Mouse (Mus musculus) stomach, embryonic 16.5 days (tissue): ENCODE measurements around the gene Syne3. TPM values are rescaled to one million over a fixed set of nuclear protein-coding genes. Genes with fewer than 3 reads are reported as not detected.

Source experiments
- ATAC-seq: fragments of 200-750 bp; cut with Nextera tagmentation; 2 replicates; pipeline ENCODE4 v1.8.0; 2017; ENCODE audit warnings: moderate number of reproducible peaks, moderate TSS enrichment; ENCODE audit not compliant: insufficient read depth, low FRiP score
- H3K27ac ChIP-seq: fragments of 300-500 bp; sonication (generic); 2 replicates; pipeline ENCODE4 v1.5.1; 2014; ENCODE audit warnings: low read length
- H3K27me3 ChIP-seq: fragments of 300-500 bp; sonication (generic); 2 replicates; pipeline ENCODE4 v1.6.1; 2014; ENCODE audit warnings: low read length, control low read depth, mixed read lengths; ENCODE audit not compliant: control insufficient read depth, insufficient read depth
- H3K36me3 ChIP-seq: fragments of 300-500 bp; sonication (generic); 2 replicates; pipeline ENCODE4 v1.6.1; 2014; ENCODE audit warnings: low read length; ENCODE audit not compliant: control insufficient read depth, insufficient read depth
- H3K4me1 ChIP-seq: fragments of 300-500 bp; sonication (generic); 2 replicates; pipeline ENCODE4 v1.6.1; 2014; ENCODE audit warnings: low read length, control low read depth, mixed read lengths; ENCODE audit not compliant: control insufficient read depth, insufficient read depth
- H3K4me2 ChIP-seq: fragments of 300-500 bp; sonication (generic); 2 replicates; pipeline ENCODE4 v1.6.1; 2014; ENCODE audit warnings: low read depth, low read length, mixed read lengths
- H3K4me3 ChIP-seq: fragments of 300-500 bp; sonication (generic); replicated peaks from 2 replicates; pipeline ENCODE4 v1.5.1; 2014; ENCODE audit warnings: mild to moderate bottlenecking, low read length
- H3K9ac ChIP-seq: fragments of 300-500 bp; sonication (generic); 2 replicates; pipeline ENCODE4 v1.6.1; 2014; ENCODE audit warnings: low read length
- H3K9me3 ChIP-seq: fragments of 300-500 bp; sonication (generic); replicated peaks from 2 replicates; pipeline ENCODE4 v1.6.1; 2016; ENCODE audit warnings: low read length, control low read depth; ENCODE audit not compliant: control insufficient read depth
- WGBS: fragments of 180-500 bp; shearing (Covaris S2); extraction: QIAGEN DNeasy Blood & Tissue Kit; methylation state at CpG from one replicate; pipeline ENCODE4 v1.1.7; 2014; 5-methylcytosine and 5-hydroxymethylcytosine counted together
- polyA plus RNA-seq: library from polyadenylated mRNA; unstranded; fragments of >200 nt; fragmentation: Nextera tagmentation; extraction: Ambion mirVana; gene quantifications from 2 replicates; pipeline ENCODE4 v1.2.1, GENCODE M21; 2015

Gene Syne3
- polyA plus RNA-seq, 1 experiment from 2014 or later: 0.81 TPM

DNA sequence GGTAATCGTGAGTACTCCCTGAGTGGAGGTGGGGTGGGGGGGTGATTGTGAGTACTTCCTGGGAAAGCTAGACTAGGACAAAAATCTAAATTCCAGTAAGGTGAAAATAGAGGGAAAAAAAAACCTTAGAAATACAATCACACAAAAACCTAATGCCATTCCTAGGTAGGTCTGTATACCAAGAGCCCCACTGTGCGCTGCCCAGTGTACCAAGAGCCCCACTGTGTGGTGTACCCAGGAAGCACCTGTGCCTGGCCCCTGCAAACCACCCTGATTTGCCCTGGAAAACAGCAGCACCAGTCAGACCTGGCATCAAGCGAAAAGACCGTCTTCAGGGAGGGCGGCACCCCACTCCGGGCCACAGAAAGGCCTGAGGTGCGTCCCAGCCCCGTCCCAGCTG, 74.5 kb downstream of the Syne3 start:
- H3K36me3 ChIP-seq: 0 out of 2 replicates have a peak, but pooled peaks cover 6% of the 10 kb centered on the region
- no peak overlapping the region for H3K27ac ChIP-seq
- no peaks in the 10 kb centered on the region for H3K4me1 ChIP-seq
- H3K4me2 ChIP-seq: no peak overlapping the region
- no peaks in the 10 kb centered on the region for H3K27me3 ChIP-seq
- no peak overlapping the region for H3K9ac ChIP-seq
- 87% methylated on average over 8 of the region's 8 CpGs for WGBS
- no peak overlapping the region for H3K4me3 ChIP-seq
- ATAC-seq: no peak
- peaks cover 7% of the 10 kb centered on the region; the same call in 1 of the 2 replicates for H3K9me3 ChIP-seq

DNA sequence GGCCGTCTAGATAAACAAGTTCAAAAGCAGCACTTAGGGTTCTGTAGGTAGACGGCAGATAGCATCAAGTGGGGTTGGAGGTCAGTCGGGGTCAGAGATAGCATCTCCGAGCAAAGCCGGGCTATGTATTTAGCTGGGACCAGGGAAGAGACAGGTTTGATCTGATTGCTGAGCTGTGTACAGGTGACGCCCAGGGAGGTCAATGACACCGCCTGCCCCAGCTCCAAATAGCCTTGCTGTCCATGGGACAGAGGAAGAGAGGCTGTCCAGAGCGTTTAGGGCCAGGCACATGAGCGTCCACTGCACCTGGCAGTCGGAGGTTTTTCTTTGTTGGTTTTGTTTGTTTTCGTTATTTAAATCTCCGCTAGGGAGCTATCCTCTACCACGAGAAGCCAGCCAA, 75.8 kb downstream of the Syne3 start:
- 0 out of 2 replicates have a peak, but pooled peaks cover 6% of the 10 kb centered on the region for H3K36me3 ChIP-seq
- H3K9me3 ChIP-seq: peaks cover 7% of the 10 kb centered on the region; the same call in 1 of the 2 replicates
- ATAC-seq: no peak
- no peaks in the 10 kb centered on the region for H3K4me1 ChIP-seq
- 52% methylated on average over 13 of the region's 13 CpGs for WGBS
- H3K4me3 ChIP-seq: no peak overlapping the region
- no peak overlapping the region for H3K9ac ChIP-seq
- no peak overlapping the region for H3K4me2 ChIP-seq
- no peaks in the 10 kb centered on the region for H3K27me3 ChIP-seq
- no peak overlapping the region for H3K27ac ChIP-seq

DNA sequence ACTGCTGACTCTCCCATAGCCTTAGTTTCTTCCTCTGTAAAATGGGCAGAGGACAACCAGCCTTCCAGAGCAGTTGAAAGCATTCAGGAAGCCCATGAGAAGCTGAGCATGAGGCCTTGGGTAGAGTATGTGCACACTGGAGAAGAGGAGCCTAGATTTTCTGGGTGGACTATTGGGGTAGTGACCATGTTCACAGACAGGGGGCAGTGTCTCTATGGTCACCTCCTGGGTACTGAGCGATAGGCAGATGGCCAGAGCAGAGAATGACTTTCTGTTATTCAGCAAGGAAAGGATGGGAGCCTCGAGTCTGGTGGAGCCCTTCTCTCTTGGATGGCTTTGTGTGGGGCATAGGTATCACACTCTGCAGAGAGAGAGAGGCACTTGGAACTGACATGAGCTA, 76.4 kb downstream of the Syne3 start:
- H3K27me3 ChIP-seq: no peaks in the 10 kb centered on the region
- no peak overlapping the region for H3K4me3 ChIP-seq
- H3K36me3 ChIP-seq: 0 out of 2 replicates have a peak, but pooled peaks cover 6% of the 10 kb centered on the region
- WGBS: 71% methylated on average over 2 of the region's 2 CpGs
- no peak overlapping the region for H3K27ac ChIP-seq
- no peak overlapping the region for H3K9ac ChIP-seq
- H3K4me1 ChIP-seq: no peaks in the 10 kb centered on the region
- H3K9me3 ChIP-seq: peaks cover 7% of the 10 kb centered on the region; the same call in 1 of the 2 replicates
- ATAC-seq: no peak
- H3K4me2 ChIP-seq: no peak overlapping the region

DNA sequence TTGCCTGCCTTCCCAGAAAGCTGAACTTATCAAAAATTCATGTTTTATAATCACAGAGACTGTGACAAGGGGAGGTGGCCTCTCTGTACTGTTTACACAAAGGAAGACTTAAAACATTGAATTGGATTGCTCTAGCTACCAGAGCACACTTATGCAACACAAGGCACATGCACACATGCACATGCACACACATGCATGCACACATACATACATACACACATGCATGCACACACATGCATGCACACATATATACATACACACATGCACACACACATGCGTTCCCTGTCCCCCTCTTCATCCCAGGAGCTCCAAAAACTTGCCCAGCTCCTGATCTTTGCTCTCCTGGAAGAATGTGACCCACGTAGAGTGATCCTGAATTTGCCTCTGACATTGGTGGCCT, 83.8 kb downstream of the Syne3 start:
- Histone ChIP-seq H3K9ac (no peak overlapping the region), H3K4me1 (0 out of 2 replicates have a peak, but pooled peaks cover 6% of the 10 kb centered on the region), H3K4me2 (no peak overlapping the region), H3K36me3 (no peaks in the 10 kb centered on the region), H3K27ac (no peak overlapping the region), H3K4me3 (no peak overlapping the region), H3K27me3 (no peaks in the 10 kb centered on the region), H3K9me3 (no peaks in the 10 kb centered on the region)
- ATAC-seq: no peak
- 75% methylated on average over 2 of the region's 2 CpGs for WGBS

DNA sequence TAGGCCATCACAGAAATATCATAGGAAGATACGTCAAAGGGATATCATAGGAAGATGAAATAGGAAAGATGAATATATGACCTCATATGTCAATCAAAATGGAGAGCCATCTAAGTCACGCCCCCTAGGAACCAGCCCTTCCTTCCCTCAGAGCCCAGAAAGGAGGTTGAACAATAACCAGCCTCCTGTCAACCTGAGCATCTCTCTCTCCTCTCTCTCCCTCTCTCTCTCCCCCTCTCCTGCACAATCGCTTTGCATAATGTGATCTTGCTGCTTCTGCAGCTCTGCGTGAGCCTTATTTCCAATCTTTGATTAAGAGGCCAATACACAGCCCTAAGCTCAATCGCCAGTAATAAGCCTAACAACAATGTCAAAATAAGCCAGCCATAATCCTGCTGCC, 84.6 kb downstream of the Syne3 start:
- Histone ChIP-seq H3K4me3 (no peak overlapping the region), H3K36me3 (no peaks in the 10 kb centered on the region), H3K9ac (no peak overlapping the region), H3K9me3 (no peaks in the 10 kb centered on the region), H3K27ac (no peak overlapping the region), H3K27me3 (no peaks in the 10 kb centered on the region), H3K4me2 (no peak overlapping the region), H3K4me1 (0 out of 2 replicates have a peak, but pooled peaks cover 6% of the 10 kb centered on the region)
- no peak for ATAC-seq
- WGBS: 85% methylated on average over 5 of the region's 5 CpGs

DNA sequence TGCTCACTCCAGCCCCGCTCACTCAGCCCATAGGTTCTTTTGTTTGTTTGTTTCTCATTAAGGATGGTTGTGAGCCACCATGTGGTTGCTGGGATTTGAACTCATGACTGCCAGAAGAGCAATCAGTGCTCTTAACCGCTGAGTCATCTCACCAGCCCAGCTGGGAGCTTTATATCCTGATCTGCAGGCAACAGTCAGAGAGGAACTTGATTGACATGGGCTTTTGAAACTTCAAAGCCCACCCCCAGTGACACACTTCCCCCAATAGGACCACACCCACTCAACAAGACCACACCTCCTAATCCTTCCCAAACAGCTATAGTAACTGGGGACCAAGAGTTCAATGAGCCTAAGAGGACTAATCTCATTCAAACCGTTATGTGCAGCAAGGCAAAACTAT, 85.1 kb downstream of the Syne3 start:
- no peaks in the 10 kb centered on the region for H3K9me3 ChIP-seq
- H3K4me1 ChIP-seq: 0 out of 2 replicates have a peak, but pooled peaks cover 6% of the 10 kb centered on the region
- 82% methylated on average over 3 of the region's 3 CpGs for WGBS
- H3K27ac ChIP-seq: peak overlapping the region; percentile 79
- H3K9ac ChIP-seq: no peak overlapping the region
- H3K4me2 ChIP-seq: no peak overlapping the region
- H3K36me3 ChIP-seq: no peaks in the 10 kb centered on the region
- H3K4me3 ChIP-seq: no peak overlapping the region
- H3K27me3 ChIP-seq: no peaks in the 10 kb centered on the region
- ATAC-seq: no peak

DNA sequence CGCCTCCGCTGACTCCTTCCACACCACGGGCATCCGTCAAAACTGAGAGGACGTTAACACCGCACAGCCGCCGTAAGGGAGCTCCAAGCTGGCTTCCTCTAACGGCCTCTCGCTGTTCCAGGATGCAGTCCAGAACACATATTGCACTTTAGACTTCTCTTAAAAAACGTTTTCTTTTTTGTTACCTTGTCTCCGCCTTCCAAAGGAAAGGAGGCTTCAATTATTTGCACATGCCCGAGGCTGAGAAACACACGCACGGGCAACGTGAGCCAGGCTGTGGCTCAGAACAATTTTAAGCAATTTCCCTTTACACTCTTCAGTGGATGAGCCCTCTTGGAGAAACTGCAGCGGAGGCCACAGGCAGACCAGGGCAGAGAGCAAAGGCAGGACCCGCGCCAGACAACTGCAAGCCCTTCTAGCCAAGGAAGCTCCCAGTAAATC, 85.6 kb downstream of the Syne3 start:
- 0 out of 2 replicates have a peak overlapping the region, but pooled peaks have one; percentile 43 for H3K9ac ChIP-seq
- H3K27me3 ChIP-seq: no peaks in the 10 kb centered on the region
- no peak overlapping the region for H3K4me3 ChIP-seq
- peak overlapping the region; percentile 23; the same call in 1 of the 2 replicates for H3K4me2 ChIP-seq
- ATAC-seq: no peak
- no peaks in the 10 kb centered on the region for H3K9me3 ChIP-seq
- 0 out of 2 replicates have a peak, but pooled peaks cover 6% of the 10 kb centered on the region for H3K4me1 ChIP-seq
- WGBS: 27% methylated on average over 19 of the region's 19 CpGs
- no peaks in the 10 kb centered on the region for H3K36me3 ChIP-seq
- peak overlapping the region; percentile 79 for H3K27ac ChIP-seq

DNA sequence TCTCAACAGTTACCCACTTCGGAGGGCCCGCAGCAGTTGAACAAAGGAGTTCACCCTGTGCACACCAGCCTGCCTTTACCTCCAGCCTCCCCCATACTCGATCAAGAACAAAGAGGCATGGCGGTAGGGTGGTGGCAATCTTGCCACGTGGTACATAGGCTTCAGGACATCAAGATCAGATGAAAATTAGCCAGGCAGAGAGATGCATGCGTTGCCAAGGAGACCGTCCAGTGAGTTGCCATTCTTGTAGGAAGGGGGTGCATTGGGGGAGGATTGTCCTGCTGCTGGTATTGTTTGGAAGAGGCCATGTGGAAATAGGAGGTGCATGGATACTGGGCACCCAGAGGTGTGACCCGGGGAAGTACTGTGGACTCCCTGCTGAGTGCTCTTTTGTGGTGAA, 87.0 kb downstream of the Syne3 start:
- Histone ChIP-seq H3K36me3 (no peaks in the 10 kb centered on the region), H3K4me3 (no peak overlapping the region), H3K9me3 (no peaks in the 10 kb centered on the region), H3K27me3 (no peaks in the 10 kb centered on the region), H3K4me1 (0 out of 2 replicates have a peak, but pooled peaks cover 6% of the 10 kb centered on the region), H3K9ac (no peak overlapping the region), H3K27ac (no peak overlapping the region), H3K4me2 (no peak overlapping the region)
- WGBS: 75% methylated on average over 8 of the region's 8 CpGs
- no peak for ATAC-seq

DNA sequence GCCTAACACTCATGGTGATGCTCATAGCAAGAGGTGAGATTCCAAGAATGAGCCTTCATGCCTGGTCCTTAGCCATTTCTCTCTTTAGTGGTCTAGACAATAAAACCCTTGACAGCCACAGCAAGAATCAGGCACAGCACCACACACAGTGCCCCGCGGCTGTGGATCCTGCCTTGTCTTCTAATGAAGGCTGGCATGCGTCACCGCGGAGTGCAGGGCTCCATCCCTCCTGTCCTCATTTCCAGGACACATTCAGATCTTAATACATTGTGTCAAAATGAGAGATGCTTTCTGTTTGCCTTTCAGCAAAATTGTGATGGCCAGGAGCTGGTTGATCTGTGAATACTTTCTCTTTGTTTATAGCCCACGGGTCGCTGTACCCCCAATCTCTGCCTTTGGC, 88.5 kb downstream of the Syne3 start:
- 72% methylated on average over 7 of the region's 7 CpGs for WGBS
- H3K4me3 ChIP-seq: no peak overlapping the region
- no peak overlapping the region for H3K27ac ChIP-seq
- H3K9me3 ChIP-seq: no peaks in the 10 kb centered on the region
- H3K4me2 ChIP-seq: no peak overlapping the region
- no peaks in the 10 kb centered on the region for H3K36me3 ChIP-seq
- no peaks in the 10 kb centered on the region for H3K27me3 ChIP-seq
- no peak overlapping the region for H3K9ac ChIP-seq
- ATAC-seq: no peak
- 0 out of 2 replicates have a peak, but pooled peaks cover 6% of the 10 kb centered on the region for H3K4me1 ChIP-seq
